Mouse (Mus musculus) embryonic facial prominence, embryonic 14.5 days (tissue): Measurements from ENCODE around the gene Mthfd1l. TPM values are rescaled to one million over a fixed set of nuclear protein-coding genes. Genes with fewer than 3 reads are reported as not detected.
A peak's percentile ranks its signal among the peaks of the same experiment; 100 is the strongest.

Experiments
- ATAC-seq: fragments of 200-750 bp; cut with Nextera tagmentation; 2 replicates; pipeline ENCODE4 v1.8.0; 2017; ENCODE audit warnings: low read depth, moderate number of reproducible peaks, moderate TSS enrichment
- DNase-seq: peaks from one replicate; pipeline ENCODE4 v3.0.0-alpha.2; 2015; ENCODE audit warnings: low spot score
- H3K27ac ChIP-seq: fragments of 300-500 bp; sonication (generic); replicated peaks from 2 replicates; pipeline ENCODE4 v1.5.1; 2014; ENCODE audit warnings: low read depth, mild to moderate bottlenecking, low read length, moderate library complexity
- H3K27me3 ChIP-seq: fragments of 300-500 bp; sonication (generic); replicated peaks from 2 replicates; pipeline ENCODE4 v1.6.1; 2014; ENCODE audit warnings: low read length; ENCODE audit not compliant: control insufficient read depth, insufficient read depth
- H3K36me3 ChIP-seq: fragments of 300-500 bp; sonication (generic); 2 replicates; pipeline ENCODE4 v1.6.1; 2014; ENCODE audit warnings: low read length, mixed read lengths; ENCODE audit not compliant: control insufficient read depth, insufficient read depth
- H3K4me1 ChIP-seq: fragments of 300-500 bp; sonication (generic); 2 replicates; pipeline ENCODE4 v1.6.1; 2014; ENCODE audit warnings: antibody characterized with exemption, low read length; ENCODE audit not compliant: control insufficient read depth, insufficient read depth
- H3K4me2 ChIP-seq: fragments of 300-500 bp; sonication (generic); 2 replicates; pipeline ENCODE4 v1.6.1; 2014; ENCODE audit warnings: low read depth, mild to moderate bottlenecking, low read length, moderate library complexity, mixed read lengths
- H3K4me3 ChIP-seq: fragments of 300-500 bp; sonication (generic); 2 replicates; pipeline ENCODE4 v1.5.1; 2014; ENCODE audit warnings: low read depth, mild to moderate bottlenecking, low read length
- H3K9ac ChIP-seq: fragments of 300-500 bp; sonication (generic); 2 replicates; pipeline ENCODE4 v1.6.1; 2014; ENCODE audit warnings: low read depth, mild to moderate bottlenecking, low read length, moderate library complexity, mixed read lengths
- H3K9me3 ChIP-seq: fragments of 300-500 bp; sonication (generic); 2 replicates; pipeline ENCODE4 v1.6.1; 2016; ENCODE audit warnings: low read length; ENCODE audit not compliant: control insufficient read depth
- WGBS: fragments of 180-500 bp; shearing (Covaris S2); extraction: QIAGEN DNeasy Blood & Tissue Kit; methylation state at CpG from one replicate; pipeline ENCODE4 v1.1.7; 2014; 5-methylcytosine and 5-hydroxymethylcytosine counted together
- polyA plus RNA-seq: library from polyadenylated mRNA; unstranded; fragments of >200 nt; fragmentation: Nextera tagmentation; extraction: Ambion mirVana; gene quantifications from 2 replicates; pipeline ENCODE4 v1.2.1, GENCODE M21; 2014

Gene Mthfd1l
- polyA plus RNA-seq, 1 experiment from 2014 or later, result 8.6 TPM

DNA sequence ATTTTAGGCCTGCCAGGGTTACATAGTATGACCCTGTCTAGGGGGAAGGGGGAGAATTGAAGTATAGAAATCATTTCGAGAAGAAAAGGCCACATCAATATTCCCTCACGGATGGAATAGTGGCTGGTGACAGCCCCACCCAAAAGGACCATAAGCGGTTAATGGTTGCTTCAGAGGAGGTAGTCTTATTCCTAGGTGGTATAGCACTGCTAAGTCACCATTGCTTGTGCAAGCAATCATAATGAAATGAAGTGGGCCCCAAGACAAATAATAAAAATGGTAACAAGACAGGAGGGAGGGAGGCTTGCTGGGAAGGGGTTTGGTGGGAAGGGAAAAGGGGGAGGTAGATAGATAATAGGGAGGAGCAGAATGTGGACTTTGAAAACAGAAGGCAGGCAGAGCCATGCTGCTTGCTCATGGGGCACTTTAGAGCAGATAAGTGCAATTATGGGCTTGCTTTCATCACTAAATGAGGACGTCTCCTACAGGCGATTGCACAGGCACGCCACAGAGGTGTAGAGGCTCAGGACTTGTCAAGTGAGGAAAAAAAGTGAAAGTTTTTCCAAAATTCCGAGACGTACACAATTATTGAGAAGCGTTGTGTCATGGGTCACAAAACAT, 105.4 kb downstream of the Mthfd1l start:
- H3K9ac ChIP-seq, result no peak overlapping the region
- 81% methylated on average over 9 of the region's 9 CpGs for WGBS
- no peak overlapping the region for H3K4me3 ChIP-seq
- no peaks in the 10 kb centered on the region for H3K36me3 ChIP-seq
- no peaks in the 10 kb centered on the region for H3K27me3 ChIP-seq
- no peak for DNase-seq
- no peaks in the 10 kb centered on the region for H3K9me3 ChIP-seq
- peaks cover 10% of the 10 kb centered on the region for H3K4me1 ChIP-seq
- no peak overlapping the region for H3K4me2 ChIP-seq
- no peak overlapping the region; the same call in 1 of the 2 replicates for H3K27ac ChIP-seq
- no peak for ATAC-seq

DNA sequence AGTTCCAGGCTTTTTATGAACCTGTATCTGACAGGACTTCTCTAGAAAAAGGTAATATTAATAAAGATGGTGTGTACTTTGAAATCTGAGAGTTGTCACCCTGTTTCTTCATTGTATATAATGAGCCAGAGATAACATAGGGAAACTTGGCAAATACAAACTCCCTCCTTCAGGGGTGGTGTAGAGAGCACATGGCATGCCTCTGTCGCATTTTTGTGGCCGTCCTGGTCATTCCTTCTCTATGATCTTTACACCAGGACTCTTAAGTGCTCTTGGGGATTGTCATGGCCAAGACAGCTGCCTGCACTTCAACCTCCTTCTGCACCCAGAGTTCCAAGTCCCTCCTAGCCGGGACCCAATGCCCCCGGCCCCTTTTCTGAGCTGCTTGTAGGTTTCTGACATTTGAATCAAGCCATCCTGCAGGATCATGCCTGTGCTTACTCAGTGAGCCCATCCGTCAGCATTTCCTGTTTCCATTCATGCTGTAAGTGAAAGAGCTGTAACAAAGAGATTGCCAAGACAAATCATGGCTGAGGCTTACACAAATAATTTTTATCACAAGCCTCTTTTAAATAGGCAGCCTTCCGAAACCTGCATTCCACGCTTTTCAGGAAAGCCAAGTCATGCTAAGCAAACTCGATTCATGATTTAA, 106.2 kb downstream of the Mthfd1l start:
- peak overlapping the region; percentile 35 for H3K27ac ChIP-seq
- no peak overlapping the region for H3K4me3 ChIP-seq
- no peak overlapping the region for H3K9ac ChIP-seq
- no peak overlapping the region for H3K4me2 ChIP-seq
- ATAC-seq (no peak), DNase-seq (peak; percentile 79)
- H3K4me1 ChIP-seq, result peaks cover 10% of the 10 kb centered on the region
- no peaks in the 10 kb centered on the region for H3K36me3 ChIP-seq
- no peaks in the 10 kb centered on the region for H3K9me3 ChIP-seq
- WGBS, result 52% methylated on average over 8 of the region's 8 CpGs
- no peaks in the 10 kb centered on the region for H3K27me3 ChIP-seq

DNA sequence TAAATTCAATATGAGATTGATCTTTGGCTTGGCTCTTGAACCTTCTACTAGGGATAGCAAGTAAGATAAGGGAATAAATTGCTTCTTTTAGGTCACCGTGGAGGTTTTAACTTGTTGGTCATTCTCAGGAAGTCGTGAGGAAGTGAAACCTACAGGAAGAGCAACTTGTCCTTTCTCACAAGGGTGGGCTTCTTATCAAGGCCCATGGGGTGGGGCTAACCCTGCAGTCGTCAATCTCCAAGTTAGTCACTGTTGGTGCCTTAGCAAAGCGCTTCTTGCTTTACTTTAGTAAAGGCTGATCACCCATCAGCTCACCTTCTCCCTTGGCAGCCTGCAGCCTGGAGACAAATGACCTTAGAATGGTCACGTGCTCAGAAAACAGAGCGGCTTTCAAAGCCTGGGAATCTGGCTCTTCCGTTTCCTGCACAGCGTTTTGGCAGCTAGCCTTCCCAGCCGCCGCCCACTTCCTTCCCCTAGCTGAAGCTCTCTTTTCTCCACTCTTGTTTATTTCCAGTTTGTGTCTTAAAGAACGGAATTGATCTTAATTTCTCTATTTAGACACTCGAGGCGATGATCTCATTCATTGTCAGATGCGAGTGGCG, 106.8 kb downstream of the Mthfd1l start:
- DNase-seq (peak; percentile 73), ATAC-seq (peak; percentile 60)
- H3K9me3 ChIP-seq, result no peaks in the 10 kb centered on the region
- no peak overlapping the region for H3K4me3 ChIP-seq
- peaks cover 10% of the 10 kb centered on the region for H3K4me1 ChIP-seq
- no peaks in the 10 kb centered on the region for H3K27me3 ChIP-seq
- no peak overlapping the region for H3K9ac ChIP-seq
- peak overlapping the region; percentile 35 for H3K27ac ChIP-seq
- peak overlapping the region; percentile 11; the same call in 1 of the 2 replicates for H3K4me2 ChIP-seq
- H3K36me3 ChIP-seq, result no peaks in the 10 kb centered on the region
- 50% methylated on average over 15 of the region's 15 CpGs for WGBS

DNA sequence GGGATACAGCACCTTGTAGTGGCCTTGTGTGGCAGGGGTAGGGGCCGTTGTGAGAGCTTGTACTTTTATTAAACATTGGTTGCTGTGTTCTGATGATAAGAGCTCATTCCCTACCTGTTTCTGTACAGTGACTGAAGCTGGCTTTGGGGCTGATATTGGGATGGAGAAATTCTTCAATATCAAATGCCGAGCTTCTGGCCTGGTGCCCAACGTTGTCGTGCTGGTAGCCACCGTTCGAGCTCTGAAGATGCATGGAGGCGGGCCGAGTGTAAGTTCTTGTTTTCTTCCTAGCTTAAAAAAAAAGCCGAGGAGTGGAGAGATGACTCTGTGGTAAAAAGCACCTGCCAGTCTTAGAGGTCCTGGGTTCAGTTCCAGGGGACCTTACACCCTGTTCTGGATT, 110.7 kb downstream of the Mthfd1l start:
- no peak overlapping the region for H3K9ac ChIP-seq
- H3K36me3 ChIP-seq, result no peaks in the 10 kb centered on the region
- no peak overlapping the region for H3K4me3 ChIP-seq
- ATAC-seq, result no peak
- 84% methylated on average over 9 of the region's 9 CpGs for WGBS
- no peak overlapping the region for H3K4me2 ChIP-seq
- no peak for DNase-seq
- H3K9me3 ChIP-seq, result no peaks in the 10 kb centered on the region
- peaks cover 10% of the 10 kb centered on the region for H3K4me1 ChIP-seq
- no peaks in the 10 kb centered on the region for H3K27me3 ChIP-seq
- H3K27ac ChIP-seq, result no peak overlapping the region

DNA sequence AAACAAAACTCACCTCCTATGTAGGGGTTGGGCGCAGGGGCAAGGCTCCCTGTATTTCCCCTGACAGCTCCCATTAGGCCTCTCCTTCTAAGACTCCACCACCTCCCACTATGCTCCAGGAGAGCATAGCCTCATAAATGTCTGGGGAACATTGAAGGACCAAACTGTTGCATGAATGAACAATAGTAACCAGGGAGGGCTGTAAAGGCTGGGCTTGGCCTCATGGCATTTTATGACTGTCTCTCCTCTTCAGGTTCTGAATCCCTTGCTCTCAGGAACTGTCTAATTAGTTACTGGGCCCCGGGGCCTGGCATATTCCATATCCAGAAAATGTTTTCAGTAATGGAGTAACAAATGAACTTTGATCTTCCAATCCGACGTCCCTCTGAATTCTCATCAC, 112.0 kb downstream of the Mthfd1l start:
- Histone ChIP-seq H3K4me1 (peaks cover 1% of the 10 kb centered on the region), H3K4me2 (no peak overlapping the region), H3K9ac (no peak overlapping the region), H3K9me3 (no peaks in the 10 kb centered on the region), H3K4me3 (no peak overlapping the region), H3K27me3 (no peaks in the 10 kb centered on the region), H3K36me3 (no peaks in the 10 kb centered on the region), H3K27ac (no peak overlapping the region)
- ATAC-seq (no peak), DNase-seq (no peak)
- 81% methylated on average over 4 of the region's 4 CpGs for WGBS

DNA sequence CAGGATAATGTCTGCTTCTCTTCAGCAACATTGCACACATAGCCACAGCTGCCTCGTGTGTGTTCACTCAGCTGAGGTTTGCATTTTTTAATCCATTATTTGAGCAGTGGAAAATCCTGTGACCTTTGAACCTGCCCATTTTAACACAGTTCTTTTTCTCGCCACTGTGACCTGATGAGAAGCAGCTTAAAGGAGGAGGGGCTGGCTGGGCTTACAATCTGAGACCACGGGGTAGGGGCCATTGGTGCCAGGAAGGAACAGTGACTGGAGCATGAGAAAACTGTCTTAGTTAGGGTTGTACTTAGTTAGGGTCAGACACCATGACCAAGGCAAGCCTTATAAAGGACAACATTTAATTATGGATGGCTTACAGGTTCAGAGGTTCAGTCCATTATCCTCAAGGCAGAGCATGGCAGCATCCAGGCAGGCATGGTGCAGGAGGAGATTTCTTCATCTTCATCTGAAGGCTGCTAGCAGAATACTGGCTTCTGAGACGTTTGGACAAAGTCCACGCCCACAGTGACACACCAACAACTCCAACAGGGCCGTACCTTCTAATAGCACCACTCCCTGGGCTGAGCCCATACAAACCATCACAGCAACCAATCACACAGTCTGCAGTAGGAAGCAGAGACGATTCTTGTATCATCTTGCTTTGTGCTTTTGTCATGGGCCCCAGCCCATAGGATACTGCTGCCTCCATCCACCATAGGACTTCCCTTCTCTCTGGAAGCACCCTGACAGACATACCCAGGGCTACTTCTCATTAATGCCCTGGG, 112.6 kb downstream of the Mthfd1l start:
- WGBS, result 65% methylated on average over 7 of the region's 7 CpGs
- no peak for DNase-seq
- no peaks in the 10 kb centered on the region for H3K9me3 ChIP-seq

DNA sequence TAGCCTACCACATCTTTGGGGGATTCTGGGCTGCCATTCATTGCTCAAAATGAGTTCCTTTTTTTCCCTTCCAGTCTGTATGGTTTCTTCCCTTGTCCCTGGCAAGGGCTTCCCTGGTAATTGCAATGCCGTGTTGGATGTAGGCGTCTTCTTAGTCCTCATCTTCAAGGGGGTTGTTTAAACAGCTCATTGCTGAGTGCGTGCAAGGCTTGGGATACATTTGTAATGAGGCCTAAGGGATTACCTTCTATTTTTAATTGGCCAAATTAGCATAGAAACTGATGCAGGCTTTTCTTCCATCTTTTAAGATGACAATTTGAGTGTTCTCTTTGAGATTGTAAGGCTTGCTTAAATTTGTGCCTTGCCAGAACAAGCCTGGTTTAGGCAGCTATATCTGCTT, 114.6 kb downstream of the Mthfd1l start:
- Histone ChIP-seq H3K27me3 (no peaks in the 10 kb centered on the region), H3K27ac (no peak overlapping the region), H3K4me1 (no peaks in the 10 kb centered on the region), H3K9ac (no peak overlapping the region), H3K36me3 (no peaks in the 10 kb centered on the region), H3K9me3 (no peaks in the 10 kb centered on the region), H3K4me3 (no peak overlapping the region), H3K4me2 (no peak overlapping the region)
- ATAC-seq, result peak; percentile 53; the same call in 1 of the 2 replicates
- no peak for DNase-seq
- 83% methylated on average over 3 of the region's 3 CpGs for WGBS

More for the DNA sequence above, 112.6 kb downstream of the Mthfd1l start:
- no peak overlapping the region for H3K9ac ChIP-seq
- H3K4me3 ChIP-seq, result no peak overlapping the region
- no peaks in the 10 kb centered on the region for H3K4me1 ChIP-seq
- no peak overlapping the region for H3K4me2 ChIP-seq
- no peaks in the 10 kb centered on the region for H3K36me3 ChIP-seq
- no peak for ATAC-seq
- H3K27me3 ChIP-seq, result no peaks in the 10 kb centered on the region
- no peak overlapping the region for H3K27ac ChIP-seq

DNA sequence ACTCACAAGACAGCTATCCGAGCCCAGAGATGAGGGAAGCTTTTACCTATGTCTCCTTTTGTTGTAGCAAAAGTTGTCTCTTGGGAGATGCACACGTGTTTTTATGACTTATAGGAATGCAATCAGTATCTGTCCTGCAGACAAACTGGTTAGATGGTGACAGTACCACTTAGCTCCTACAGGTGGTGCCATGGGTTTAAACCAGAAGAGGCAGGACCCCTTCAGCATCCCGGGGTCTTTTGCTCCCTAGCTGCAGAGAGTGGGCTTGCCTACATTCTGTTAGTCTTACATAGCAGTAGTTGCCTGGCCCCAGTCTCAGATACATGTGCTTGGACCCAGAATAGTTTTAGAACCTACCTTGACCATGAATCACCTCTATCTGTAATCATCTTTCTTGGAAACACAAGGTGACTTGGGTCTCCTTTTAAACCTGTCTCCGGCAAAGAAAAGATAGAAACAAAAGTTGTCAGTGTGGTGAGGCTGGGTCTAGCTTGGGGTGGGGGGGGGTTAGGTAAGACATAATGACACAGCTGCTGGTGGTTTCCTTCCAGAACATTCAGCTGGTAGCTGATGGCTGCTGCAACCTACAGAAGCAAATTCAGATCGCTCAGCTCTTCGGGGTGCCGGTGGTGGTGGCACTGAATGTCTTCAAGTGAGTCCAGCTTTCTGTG, 116.0 kb downstream of the Mthfd1l start:
- DNase-seq, result peak; percentile 58
- H3K4me3 ChIP-seq, result no peak overlapping the region
- H3K4me2 ChIP-seq, result no peak overlapping the region
- H3K36me3 ChIP-seq, result no peaks in the 10 kb centered on the region
- H3K9me3 ChIP-seq, result no peaks in the 10 kb centered on the region
- WGBS, result 68% methylated on average over 7 of the region's 7 CpGs
- no peak overlapping the region for H3K9ac ChIP-seq
- no peaks in the 10 kb centered on the region for H3K27me3 ChIP-seq
- H3K27ac ChIP-seq, result no peak overlapping the region
- ATAC-seq, result no peak
- no peaks in the 10 kb centered on the region for H3K4me1 ChIP-seq
